ENCODE assay signal across 25 mouse cellular contexts in genomic region chr3:129997324-129997723, GRCm38 (mm10).
"Had no signal": no experiment of that assay in that cellular context is flagged by ENCODE, and none has a peak within 500 bp of the region (broad histone marks: within the 10 kb centered on the region; RNA-seq: fewer than 3 reads in every experiment).

No protein-coding gene starts in this region.

- H3K27me3 ChIP-seq: heart, embryonic 12.5 days; hindbrain, embryonic 12.5 days; intestine, embryonic 15.5 days; limb, embryonic 12.5 days; liver, embryonic 13.5 days; liver, embryonic 15.5 days had no signal

- DNase-seq: gastrocnemius, adult 2 months; gastrocnemius, postnatal 10 days; gastrocnemius, postnatal 25 days; heart, postnatal 4 days; kidney, adult 18-20 months; kidney, postnatal 10 days; kidney, postnatal 25 days; kidney, postnatal 4 days; layer of hippocampus, adult 9-11 months; liver; liver, embryonic 13.5 days had no signal

- H3K4me3 ChIP-seq: gastrocnemius, adult 2 months; heart, embryonic 10.5 days; heart, embryonic 12.5 days; hindbrain, embryonic 10.5 days; hindbrain, embryonic 12.5 days; intestine, embryonic 15.5 days; layer of hippocampus, adult 2 months; left cerebral cortex, adult 2 months; limb, embryonic 10.5 days; limb, embryonic 12.5 days; liver, embryonic 13.5 days; liver, embryonic 15.5 days had no signal

- ATAC-seq: hindbrain, embryonic 16.5 days; inflammation-experienced regulatory T-cells, adult 6 months; intestine, embryonic 15.5 days; intestine, postnatal 0 days had no signal

- H3K27ac ChIP-seq: gastrocnemius, adult 2 months; heart, embryonic 10.5 days; hindbrain, embryonic 10.5 days; hindbrain, embryonic 12.5 days; hindbrain, embryonic 14.5 days; intestine, embryonic 15.5 days; layer of hippocampus, adult 2 months; limb, embryonic 10.5 days; limb, embryonic 12.5 days; liver, embryonic 13.5 days; liver, embryonic 15.5 days had no signal

- H3K4me1 ChIP-seq: heart, embryonic 10.5 days; heart, embryonic 12.5 days; hindbrain, embryonic 10.5 days; hindbrain, embryonic 12.5 days; intestine, embryonic 15.5 days; limb, embryonic 10.5 days; limb, embryonic 12.5 days; liver, embryonic 13.5 days; liver, embryonic 15.5 days had no signal
